Mouse (Mus musculus) liver, adult (tissue): ENCODE results near the gene Egfem1.

Experiments used
- GATA4 ChIP-seq: IDR thresholded peaks from 2 replicates; pipeline ENCODE4 v1.6.1; 2014; ENCODE audit warnings: mild to moderate bottlenecking, low read length; ENCODE audit not compliant: insufficient replicate concordance

The Egfem1 gene

DNA sequence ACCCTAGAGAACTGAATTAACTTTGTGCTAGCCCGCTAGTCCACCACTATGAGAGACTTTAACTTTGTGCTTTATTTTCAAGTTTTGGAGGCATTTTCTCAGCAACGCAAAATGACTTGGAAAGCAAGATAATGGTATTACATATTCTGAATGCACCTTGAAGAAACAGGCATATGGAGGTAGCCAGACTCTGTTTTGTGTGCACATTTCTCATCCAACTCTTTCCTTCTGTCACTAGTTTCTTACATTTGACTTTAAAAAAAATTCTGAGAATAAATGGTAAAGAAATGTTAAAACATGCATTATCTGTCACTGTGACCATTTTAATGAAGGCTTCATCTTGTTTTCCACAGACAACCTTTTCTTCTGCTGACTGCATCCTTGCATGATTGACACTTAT lies 339.8 kb downstream of the Egfem1 start:
- no peak for TF ChIP-seq GATA4

DNA sequence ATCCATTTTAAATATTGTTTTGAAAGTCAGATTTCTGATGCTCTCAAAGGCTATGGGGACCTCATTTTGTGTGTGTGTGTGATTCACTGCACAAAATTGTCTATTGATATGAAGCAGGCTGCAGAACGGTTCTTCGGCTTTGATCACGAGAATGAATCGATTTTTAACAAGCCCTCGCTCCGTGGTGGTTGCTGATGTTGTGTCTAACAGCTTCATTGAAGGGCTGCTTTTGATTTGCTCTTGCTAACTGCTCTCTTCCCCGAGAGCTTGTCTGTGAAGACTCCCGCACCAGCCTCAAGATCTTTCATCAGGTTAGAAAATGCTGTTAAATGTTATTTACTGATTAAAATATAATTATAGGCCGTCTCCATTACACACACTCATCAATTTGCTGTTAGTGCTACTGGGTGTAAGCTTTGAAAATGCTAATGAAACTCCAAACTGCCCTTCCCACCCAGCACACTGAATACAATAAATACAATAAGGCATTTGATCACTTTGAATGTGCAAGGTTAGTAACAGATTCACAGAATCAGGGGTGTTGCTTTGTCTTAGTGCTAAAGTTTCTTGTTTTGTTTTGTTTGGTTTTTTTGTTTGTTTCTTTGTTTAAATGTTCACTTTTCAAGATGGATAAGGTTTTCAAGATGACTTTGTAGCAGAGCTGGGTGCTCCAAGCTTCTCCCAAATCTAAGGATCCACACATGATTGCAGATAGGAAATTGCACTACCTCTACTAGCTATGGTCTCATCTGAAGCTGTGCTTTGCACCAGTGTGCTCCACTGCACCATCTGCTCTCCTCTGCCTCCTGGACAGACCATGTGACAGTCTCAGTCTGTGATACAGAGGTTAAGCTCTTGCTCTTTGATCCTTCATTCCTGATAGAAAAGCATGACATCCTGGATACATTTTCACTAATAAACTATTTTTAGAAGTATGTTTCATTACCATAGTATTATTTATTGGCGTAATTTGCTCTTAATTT lies 350.6 kb downstream of the Egfem1 start:
- TF ChIP-seq GATA4 = no peak

DNA sequence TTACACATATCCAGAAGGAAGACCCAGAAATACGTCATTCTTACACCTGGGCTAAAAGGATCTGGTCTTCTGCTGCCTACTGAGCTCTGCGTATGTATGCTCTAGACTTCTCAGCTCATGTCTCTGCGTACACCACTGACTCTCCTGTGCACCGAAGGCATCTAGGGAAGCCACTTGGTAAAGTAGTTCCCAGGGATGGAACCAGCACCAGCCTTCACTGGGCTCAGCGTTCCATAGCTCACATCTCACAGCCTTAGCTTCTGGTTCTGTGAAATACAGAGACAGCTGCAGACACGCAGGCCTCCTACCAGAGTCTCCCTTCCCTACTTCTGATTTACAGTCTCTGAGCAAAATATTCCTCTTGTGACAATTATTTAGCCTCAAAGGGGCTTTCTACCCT lies 361.2 kb downstream of the Egfem1 start:
- no peak for TF ChIP-seq GATA4

DNA sequence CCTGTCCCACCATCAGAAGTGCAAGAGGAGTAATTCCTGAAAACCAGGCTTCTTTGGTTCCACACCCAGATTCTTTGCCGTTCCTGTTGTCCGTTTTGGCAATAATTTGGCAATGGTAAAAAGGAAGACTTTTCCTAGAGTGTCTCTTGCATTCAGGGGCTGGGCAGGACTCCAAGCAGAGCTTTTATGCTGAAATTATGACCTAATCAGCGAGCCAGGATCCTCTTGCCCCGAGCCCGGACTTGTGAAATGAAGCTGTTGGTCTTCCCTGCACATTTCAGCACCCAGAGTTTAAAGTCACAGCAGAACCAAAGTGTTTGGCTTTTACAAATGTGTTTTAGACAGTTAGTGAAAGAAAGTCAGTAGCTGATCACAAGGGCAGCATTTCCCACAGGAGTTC lies 362.8 kb downstream of the Egfem1 start:
- TF ChIP-seq GATA4 = no peak

DNA sequence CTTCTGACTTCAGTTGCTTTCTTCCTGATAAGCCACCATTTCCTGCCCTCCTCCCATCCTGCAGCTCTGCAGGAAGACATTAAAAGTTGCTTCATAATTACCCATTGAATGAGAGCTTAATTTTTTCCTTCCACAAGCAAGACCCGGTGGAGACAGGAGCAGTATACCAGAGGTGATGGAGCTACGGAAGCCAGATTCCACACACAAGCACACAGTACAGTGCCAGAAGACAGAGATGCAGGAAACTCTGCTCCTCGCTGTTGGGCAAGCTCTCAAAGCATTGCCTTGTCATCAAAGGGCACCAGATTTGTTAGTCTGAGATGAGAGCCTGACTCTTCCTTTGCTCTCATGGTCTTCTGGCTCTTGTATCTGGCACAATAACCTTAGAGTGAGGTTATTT lies 364.3 kb downstream of the Egfem1 start:
- TF ChIP-seq GATA4 = 0 out of 2 replicates have a peak, but pooled peaks have one; percentile 18

DNA sequence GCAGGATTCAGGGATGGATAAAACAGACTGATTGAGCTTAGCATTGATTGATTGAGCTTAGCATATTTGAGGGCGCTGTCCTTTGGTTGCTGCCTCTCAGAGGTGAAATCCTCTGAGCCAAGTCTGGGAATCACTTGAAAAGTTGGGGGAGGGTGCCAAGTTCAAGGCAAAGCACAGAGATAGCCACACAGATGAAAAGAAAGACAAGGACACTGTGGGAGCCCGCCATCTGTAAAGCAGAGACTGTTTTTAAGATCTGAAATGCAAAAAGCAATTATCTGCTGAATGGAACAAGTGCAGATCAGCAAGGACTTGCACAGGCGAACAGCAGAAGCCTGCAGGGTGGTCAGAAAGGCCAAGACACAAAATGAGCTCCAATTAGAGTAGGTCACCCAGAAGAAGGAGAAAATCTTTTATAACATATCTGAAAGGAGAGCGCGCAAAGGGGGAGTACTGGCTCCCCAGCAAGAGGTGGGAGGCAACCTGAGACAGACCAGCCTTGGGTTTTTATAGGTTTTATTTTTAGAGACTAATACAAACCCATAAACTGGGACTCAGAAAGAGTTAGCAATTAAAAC lies 367.1 kb downstream of the Egfem1 start:
- no peak for TF ChIP-seq GATA4

DNA sequence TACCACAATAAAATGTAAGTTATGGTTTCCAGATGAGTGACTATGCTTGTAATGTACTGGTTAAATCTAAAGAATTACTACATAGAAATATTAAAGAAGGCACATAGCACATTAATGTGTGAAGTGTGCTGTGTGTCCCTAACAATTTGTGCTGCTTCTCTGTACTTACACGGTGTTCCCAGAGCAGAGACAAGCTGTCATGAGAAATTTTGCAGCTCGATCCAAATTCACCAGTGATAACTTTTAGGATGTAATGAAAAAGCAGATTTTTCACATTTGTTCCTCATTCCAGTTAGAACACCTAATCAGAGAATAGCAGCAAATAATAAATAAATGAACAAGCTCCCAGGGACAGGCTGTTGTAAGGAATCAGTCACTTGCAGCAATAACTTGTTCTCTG lies 416.4 kb downstream of the Egfem1 start:
- no peak for TF ChIP-seq GATA4

DNA sequence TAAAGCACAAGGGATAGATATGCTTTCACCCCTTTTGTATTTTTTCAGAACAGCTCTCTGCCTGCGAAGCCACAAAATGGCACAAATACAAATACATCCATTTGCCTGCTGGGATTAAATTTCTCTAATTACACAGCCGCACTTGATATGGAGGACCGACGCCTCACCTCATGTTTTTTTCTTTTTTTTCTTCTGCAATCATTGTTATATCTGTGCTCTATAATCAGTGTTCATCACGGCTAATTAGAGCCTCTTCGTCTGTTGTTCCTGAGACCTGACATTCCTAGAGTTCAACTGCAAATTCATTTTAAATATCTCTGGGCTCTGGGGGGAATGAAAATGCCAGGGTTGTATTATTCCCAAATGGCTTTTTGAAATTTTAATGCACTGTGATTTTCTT lies 417.4 kb downstream of the Egfem1 start:
- TF ChIP-seq GATA4 = no peak

DNA sequence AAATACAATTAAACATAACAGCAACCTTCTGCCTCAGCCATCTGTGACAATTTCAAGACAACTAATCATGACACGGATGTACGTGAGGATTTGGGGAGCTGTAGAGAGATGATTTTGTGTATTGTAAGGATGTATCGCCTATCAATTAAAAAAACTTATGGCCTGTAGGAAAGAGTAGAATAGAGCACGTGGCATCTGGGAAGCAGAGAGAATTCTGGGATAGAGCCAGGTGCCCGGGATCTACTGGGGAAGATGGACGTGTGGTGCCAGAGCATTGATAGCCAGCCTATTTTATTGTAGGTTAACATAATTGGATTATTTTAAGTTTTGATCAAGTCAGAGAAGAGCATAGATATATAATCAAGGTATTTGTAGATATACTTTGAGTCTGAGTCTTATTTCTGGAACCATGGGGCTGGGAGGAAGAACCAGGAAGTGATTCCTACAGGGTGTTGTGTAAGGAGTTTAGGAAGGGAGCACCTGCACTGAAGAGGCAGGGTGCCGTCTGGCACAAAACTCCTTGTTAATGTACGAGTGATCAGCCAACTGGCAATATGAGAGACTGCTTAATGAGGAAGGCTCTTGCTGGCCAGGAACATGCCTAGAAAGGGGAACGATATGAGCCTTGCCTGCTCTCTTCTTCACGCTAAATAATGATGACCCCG lies 443.6 kb downstream of the Egfem1 start:
- TF ChIP-seq GATA4 = no peak

DNA sequence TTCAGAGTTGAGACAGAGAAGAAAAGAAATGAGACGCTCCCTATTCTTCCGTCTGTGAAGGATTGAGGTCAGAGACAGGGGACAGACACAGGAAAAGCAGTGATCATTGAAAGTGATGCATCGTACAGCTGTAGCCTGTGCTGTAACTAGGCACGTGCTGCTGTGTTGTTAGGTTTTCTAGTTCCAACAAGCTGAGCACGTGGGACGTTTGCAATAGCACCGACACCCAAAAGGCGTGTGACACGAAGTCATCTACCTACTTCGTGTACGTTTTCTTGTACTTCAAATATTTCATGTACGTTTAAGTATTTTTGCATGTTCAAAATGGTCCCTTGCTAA lies 444.1 kb downstream of the Egfem1 start:
- no peak for TF ChIP-seq GATA4

DNA sequence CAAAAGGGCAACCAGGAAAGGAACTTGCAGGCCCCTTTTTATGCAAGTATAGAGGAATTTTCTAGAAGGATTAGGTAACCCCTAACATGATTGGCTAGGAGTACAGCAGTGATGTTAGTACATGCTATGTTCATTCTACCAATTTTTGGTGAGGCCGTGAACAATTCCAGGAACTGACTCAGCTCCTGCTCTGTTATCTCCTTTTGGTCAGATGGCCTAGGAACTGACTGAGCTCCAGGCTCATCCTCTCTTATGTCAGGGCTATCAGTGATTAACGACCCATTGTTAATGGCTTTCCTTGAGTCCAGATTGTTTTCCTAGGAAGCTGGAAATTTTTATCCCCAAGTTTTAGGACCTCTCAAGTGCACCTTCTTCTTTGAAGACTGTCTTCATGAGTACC lies 457.4 kb downstream of the Egfem1 start:
- TF ChIP-seq GATA4 = peak; percentile 98

DNA sequence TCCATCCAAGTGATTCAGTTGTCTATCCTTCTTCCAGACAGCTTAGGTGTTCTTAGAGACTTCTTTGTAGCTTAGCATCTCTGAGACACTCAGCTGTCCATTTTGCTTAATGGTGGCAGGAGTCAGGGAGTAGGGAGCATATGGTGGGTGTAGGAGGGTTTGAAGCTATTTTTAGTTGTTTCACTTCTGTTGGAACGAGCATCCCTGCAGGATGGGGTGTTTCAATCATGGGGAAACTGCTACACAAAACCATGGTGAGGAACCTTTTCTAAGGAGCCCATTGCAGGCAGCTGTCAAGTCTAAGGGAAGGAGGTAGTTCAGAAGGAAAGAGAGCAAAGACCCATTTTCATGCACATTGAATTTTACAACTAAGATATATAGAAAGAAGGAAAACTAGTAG lies 458.1 kb downstream of the Egfem1 start:
- TF ChIP-seq GATA4 = no peak

DNA sequence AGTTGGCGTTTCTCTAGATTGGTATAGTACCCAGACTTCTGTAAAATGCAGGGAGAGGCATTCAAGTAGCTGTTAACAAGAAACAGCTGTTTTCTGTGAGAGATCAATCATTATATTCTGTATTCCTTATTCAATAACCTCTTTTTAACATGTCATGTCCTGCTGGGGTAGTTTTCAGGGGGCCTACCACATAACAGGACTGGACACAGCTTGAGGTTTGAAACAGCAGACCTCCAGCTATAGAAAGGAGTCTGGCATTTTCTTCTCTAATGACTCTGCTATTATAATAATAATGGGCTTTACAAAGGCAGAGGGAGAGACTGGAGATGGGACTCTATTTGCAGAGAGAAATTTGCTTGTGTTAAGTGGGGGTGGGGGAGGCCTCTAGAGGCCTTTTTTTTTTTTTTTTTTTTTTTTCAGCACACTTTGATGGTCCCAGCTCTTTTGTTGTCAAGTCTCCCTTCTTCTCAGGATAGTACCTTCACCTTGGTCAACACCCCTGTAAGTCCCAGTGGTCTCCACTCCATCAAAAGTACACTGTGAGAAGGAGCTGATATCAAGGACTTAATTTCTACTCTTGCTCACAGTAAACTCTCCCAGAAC lies 459.8 kb downstream of the Egfem1 start:
- no peak for TF ChIP-seq GATA4

DNA sequence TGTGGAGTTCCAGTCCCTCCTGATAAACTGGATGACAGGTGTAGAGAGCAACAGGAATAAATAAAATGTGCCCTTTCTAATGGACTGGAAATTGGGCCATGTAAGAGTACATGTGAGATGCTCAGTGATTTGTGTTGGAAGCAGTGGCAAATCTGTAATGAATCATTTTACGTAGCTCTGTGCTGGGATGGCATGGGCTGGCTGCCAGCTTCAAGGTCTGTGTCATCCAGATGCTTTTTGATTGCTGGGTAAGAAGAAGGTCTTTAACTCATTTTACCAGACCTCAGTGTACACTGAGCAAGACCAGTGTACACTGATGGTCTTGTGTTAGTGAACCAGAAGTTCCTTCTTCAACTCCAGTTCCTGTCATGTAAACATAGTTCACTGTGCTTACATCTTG lies 462.2 kb downstream of the Egfem1 start:
- no peak for TF ChIP-seq GATA4

DNA sequence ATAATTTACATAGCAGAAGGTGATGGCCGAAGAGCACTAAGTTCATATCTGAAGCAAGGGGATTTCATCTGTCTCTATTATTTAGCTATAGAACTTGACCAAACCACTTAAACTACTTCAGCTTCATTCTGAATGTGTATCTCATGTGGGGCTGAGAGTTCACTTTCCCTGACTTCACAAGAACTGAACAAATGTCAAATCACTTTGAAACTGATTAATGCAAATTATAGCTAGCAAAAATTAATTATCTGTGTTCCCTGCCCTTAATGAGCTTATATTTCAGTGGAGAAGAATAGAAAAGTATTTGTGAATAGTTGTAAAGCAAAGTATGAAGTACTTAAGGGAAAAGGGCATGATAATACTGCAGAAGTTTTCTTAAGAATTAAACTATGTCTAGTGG lies 481.3 kb downstream of the Egfem1 start:
- no peak for TF ChIP-seq GATA4

DNA sequence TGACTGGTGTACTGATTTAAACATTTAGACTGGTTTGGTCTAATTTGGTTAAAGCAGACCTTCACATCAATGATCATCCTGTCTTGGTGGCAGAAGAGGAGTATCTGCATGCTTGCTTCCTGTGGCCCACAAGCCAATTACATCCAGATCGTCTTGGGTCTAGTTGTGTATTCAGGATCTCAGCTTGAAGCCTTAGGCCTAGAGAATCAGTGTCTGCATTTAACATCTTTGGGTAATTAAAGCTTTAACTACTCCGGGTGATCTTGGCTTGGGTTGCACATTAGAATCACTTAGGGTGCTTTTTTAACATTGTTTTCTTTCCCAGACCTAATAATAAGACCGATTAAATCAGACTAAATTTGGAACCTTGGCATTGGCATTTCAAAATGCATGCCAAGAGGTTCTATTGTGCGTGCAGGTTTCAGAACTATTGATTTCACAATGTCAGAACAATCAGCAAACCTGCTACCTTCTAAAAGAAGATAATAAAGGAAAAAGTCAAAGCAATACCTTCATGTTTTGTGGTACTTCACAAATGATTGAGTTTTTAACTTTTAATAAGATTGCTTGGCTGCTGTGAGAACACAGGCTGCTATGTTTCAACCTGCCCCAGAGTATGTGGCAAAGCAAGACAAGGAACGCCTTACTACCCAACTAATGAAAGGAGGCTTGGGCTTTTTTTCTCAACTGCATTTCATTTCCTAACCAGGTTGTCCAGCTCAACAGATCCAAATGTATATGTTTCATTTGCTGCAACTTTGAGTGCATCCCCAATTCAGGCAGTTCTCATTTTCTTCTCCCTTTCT lies 496.4 kb downstream of the Egfem1 start:
- TF ChIP-seq GATA4 = no peak

DNA sequence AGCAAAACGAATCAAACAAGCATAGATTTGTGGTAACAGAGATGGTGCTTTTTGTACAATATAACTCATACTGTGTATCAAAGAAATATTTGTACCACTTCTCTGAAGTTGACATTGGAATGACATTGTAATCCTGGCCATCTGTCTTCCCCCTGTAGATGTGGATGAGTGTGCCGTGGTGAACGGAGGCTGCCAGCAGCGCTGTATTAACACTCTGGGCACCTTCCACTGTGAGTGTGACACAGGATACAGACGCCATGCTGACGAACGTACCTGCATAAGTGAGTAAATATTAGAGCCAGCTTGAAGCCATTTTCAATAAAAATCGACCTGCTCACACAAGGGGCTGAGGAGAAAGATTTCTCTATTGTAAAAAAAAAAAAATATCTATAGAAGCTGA lies 500.9 kb downstream of the Egfem1 start:
- no peak for TF ChIP-seq GATA4
